Mouse (Mus musculus): ENCODE results near the gene Lamc1. TPM values are rescaled to one million over a fixed set of nuclear protein-coding genes. Genes with fewer than 3 reads are reported as not detected.
"Not testable (repeated sequence)": the region's sequence is repeated elsewhere in the genome, so short reads cannot be mapped to it uniquely, and the experiment has no call there.

Lamc1 gene
- polyA plus RNA-seq, 1 experiment from 2014 or later, result 93.8 TPM

- ATAC-seq (no peak), DNase-seq (ENCODE audit: low read depth, low spot score) (no peak)
- no peaks in the 10 kb centered on the region for H3K27me3 ChIP-seq
- ChIA-PET CTCF (interaction anchor here (1.6 kb wide), 1 partner anchor 8 kb away, joined by 4 read pairs; no protein-coding TSS in a partner anchor), POLR2A (no interaction called here)
- no peak for TF ChIP-seq CTCF (IDR thresholded peaks at IDR 0.05)
- in situ Hi-C loops (cut with MboI; ENCODE audit: low pct_unique_long_range_greater_than_20kb), result no loop called here
These were observed 14.9 kb downstream of the Lamc1 start for GRCm38 (mm10) chr1:153317486-153318260.

GRCm38 (mm10) chr1:153316956-153317355, 15.6 kb downstream of the Lamc1 start:
- TF ChIP-seq CTCF (IDR thresholded peaks at IDR 0.05), result no peak
- no peak for DNase-seq (ENCODE audit: low read depth, low spot score)
- CTCF ChIA-PET, result no interaction called here
- POLR2A ChIA-PET, result no interaction called here
- no peak for ATAC-seq
- no peaks in the 10 kb centered on the region for H3K27me3 ChIP-seq
- in situ Hi-C loops (cut with MboI; ENCODE audit: low pct_unique_long_range_greater_than_20kb), result no loop called here

- no peak for TF ChIP-seq CTCF (IDR thresholded peaks at IDR 0.05)
- DNase-seq (ENCODE audit: low read depth, low spot score) (no peak), ATAC-seq (no peak)
- no peaks in the 10 kb centered on the region for H3K27me3 ChIP-seq
- in situ Hi-C loops (cut with MboI; ENCODE audit: low pct_unique_long_range_greater_than_20kb), result no loop called here
- POLR2A ChIA-PET, result no interaction called here
- CTCF ChIA-PET, result no interaction called here
These were observed 16.3 kb downstream of the Lamc1 start for GRCm38 (mm10) chr1:153316286-153316685.

GRCm38 (mm10) chr1:153315121-153315520, 17.5 kb downstream of the Lamc1 start:
- no peak for ATAC-seq
- in situ Hi-C loops (cut with MboI; ENCODE audit: low pct_unique_long_range_greater_than_20kb), result no loop called here
- no peak for TF ChIP-seq CTCF (IDR thresholded peaks at IDR 0.05)
- no peak for DNase-seq (ENCODE audit: low read depth, low spot score)
- ChIA-PET CTCF (interaction anchor here (0.7 to 0.9 kb wide), 2 partner anchors 13 to 48 kb away, joined by 3 read pairs; no protein-coding TSS in a partner anchor), POLR2A (no interaction called here)
- H3K27me3 ChIP-seq, result no peaks in the 10 kb centered on the region

GRCm38 (mm10) chr1:153312992-153313391, 19.6 kb downstream of the Lamc1 start:
- DNase-seq (ENCODE audit: low read depth, low spot score), result no peak
- CTCF ChIA-PET, result no interaction called here
- POLR2A ChIA-PET, result no interaction called here
- H3K27me3 ChIP-seq, result no peaks in the 10 kb centered on the region
- in situ Hi-C loops (cut with MboI; ENCODE audit: low pct_unique_long_range_greater_than_20kb), result no loop called here
- no peak for ATAC-seq
- TF ChIP-seq CTCF (IDR thresholded peaks at IDR 0.05), result no peak

GRCm38 (mm10) chr1:153310190-153310589, 22.4 kb downstream of the Lamc1 start:
- CTCF ChIA-PET, result interaction anchor here (1.3 to 1.4 kb wide), 2 partner anchors 8 to 10 kb away, joined by 3 to 4 read pairs; no protein-coding TSS in a partner anchor
- ATAC-seq (no peak), DNase-seq (ENCODE audit: low read depth, low spot score) (no peak)
- no peak for TF ChIP-seq CTCF (IDR thresholded peaks at IDR 0.05)
- POLR2A ChIA-PET, result interaction anchor here (0.6 kb wide), 1 partner anchor 23 kb away, joined by 6 read pairs; no protein-coding TSS in a partner anchor
- in situ Hi-C loops (cut with MboI; ENCODE audit: low pct_unique_long_range_greater_than_20kb), result no loop called here
- H3K27me3 ChIP-seq, result no peaks in the 10 kb centered on the region

GRCm38 (mm10) chr1:153309310-153309709, 23.3 kb downstream of the Lamc1 start:
- in situ Hi-C loops (cut with MboI; ENCODE audit: low pct_unique_long_range_greater_than_20kb), result no loop called here
- no peaks in the 10 kb centered on the region for H3K27me3 ChIP-seq
- no peak for ATAC-seq
- ChIA-PET CTCF (interaction anchor here (0.9 to 1.4 kb wide), 3 partner anchors 9 to 17 kb away, joined by 3 to 4 read pairs (median 3); no protein-coding TSS in a partner anchor), POLR2A (no interaction called here)
- no peak for DNase-seq (ENCODE audit: low read depth, low spot score)
- no peak for TF ChIP-seq CTCF (IDR thresholded peaks at IDR 0.05)

- no peaks in the 10 kb centered on the region for H3K27me3 ChIP-seq
- in situ Hi-C loops (cut with MboI; ENCODE audit: low pct_unique_long_range_greater_than_20kb), result no loop called here
- DNase-seq (ENCODE audit: low read depth, low spot score) (no peak), ATAC-seq (no peak)
- CTCF ChIA-PET, result interaction anchor here (0.9 to 1.6 kb wide), 4 partner anchors 10 to 24 kb away, joined by 3 to 4 read pairs (median 3); no protein-coding TSS in a partner anchor
- no peak for TF ChIP-seq CTCF (IDR thresholded peaks at IDR 0.05)
- POLR2A ChIA-PET, result no interaction called here
These were observed 23.7 kb downstream of the Lamc1 start for GRCm38 (mm10) chr1:153308915-153309296.

GRCm38 (mm10) chr1:153308179-153308914, 24.2 kb downstream of the Lamc1 start:
- H3K27me3 ChIP-seq, result no peaks in the 10 kb centered on the region
- POLR2A ChIA-PET, result interaction anchor here (0.6 kb wide), 2 partner anchors 16 to 48 kb away, joined by 3 to 4 read pairs; no protein-coding TSS in a partner anchor
- in situ Hi-C loops (cut with MboI; ENCODE audit: low pct_unique_long_range_greater_than_20kb), result no loop called here
- no peak for TF ChIP-seq CTCF (IDR thresholded peaks at IDR 0.05)
- ATAC-seq, result no peak
- CTCF ChIA-PET, result interaction anchor here (0.9 to 1.6 kb wide), 3 partner anchors 12 to 23 kb away, joined by 3 read pairs; no protein-coding TSS in a partner anchor
- DNase-seq (ENCODE audit: low read depth, low spot score), result no peak

- no peak for TF ChIP-seq CTCF (IDR thresholded peaks at IDR 0.05)
- POLR2A ChIA-PET, result interaction anchor here (0.6 kb wide), 2 partner anchors 15 to 47 kb away, joined by 3 to 4 read pairs; no protein-coding TSS in a partner anchor
- DNase-seq (ENCODE audit: low read depth, low spot score) (no peak), ATAC-seq (no peak)
- CTCF ChIA-PET, result interaction anchor here (1.6 kb wide), 1 partner anchor 22 kb away, joined by 3 read pairs; no protein-coding TSS in a partner anchor
- no peaks in the 10 kb centered on the region for H3K27me3 ChIP-seq
- in situ Hi-C loops (cut with MboI; ENCODE audit: low pct_unique_long_range_greater_than_20kb), result no loop called here
These were observed 24.9 kb downstream of the Lamc1 start for GRCm38 (mm10) chr1:153307509-153308178.

- DNase-seq (ENCODE audit: low read depth, low spot score); ATAC-seq; H3K27me3 ChIP-seq; CTCF ChIA-PET; POLR2A ChIA-PET; in situ Hi-C loops (cut with MboI; ENCODE audit: low pct_unique_long_range_greater_than_20kb): not testable (repeated sequence)
These were observed 26.9 kb downstream of the Lamc1 start for GRCm38 (mm10) chr1:153305728-153306127.

GRCm38 (mm10) chr1:153305249-153305648, 27.3 kb downstream of the Lamc1 start:
- H3K27me3 ChIP-seq; CTCF ChIA-PET; in situ Hi-C loops (cut with MboI; ENCODE audit: low pct_unique_long_range_greater_than_20kb); ATAC-seq; DNase-seq (ENCODE audit: low read depth, low spot score); POLR2A ChIA-PET: not testable (repeated sequence)

- peak; percentile 17 for ATAC-seq
- CTCF ChIA-PET; POLR2A ChIA-PET; DNase-seq (ENCODE audit: low read depth, low spot score); in situ Hi-C loops (cut with MboI; ENCODE audit: low pct_unique_long_range_greater_than_20kb); H3K27me3 ChIP-seq: not testable (repeated sequence)
These were observed 33.1 kb downstream of the Lamc1 start for GRCm38 (mm10) chr1:153299436-153299835.

GRCm38 (mm10) chr1:153297774-153298363, 34.7 kb downstream of the Lamc1 start:
- CTCF ChIA-PET; POLR2A ChIA-PET; ATAC-seq; H3K27me3 ChIP-seq; in situ Hi-C loops (cut with MboI; ENCODE audit: low pct_unique_long_range_greater_than_20kb); DNase-seq (ENCODE audit: low read depth, low spot score): not testable (repeated sequence)
